Mouse (Mus musculus): ENCODE data around the gene Mipep. TPM values are rescaled to one million over a fixed set of nuclear protein-coding genes. Genes with fewer than 3 reads are reported as not detected.

Mipep gene
- total and polyA plus RNA-seq, 3 experiments = 19.1 to 26.4 TPM; not detected in 1

DNA sequence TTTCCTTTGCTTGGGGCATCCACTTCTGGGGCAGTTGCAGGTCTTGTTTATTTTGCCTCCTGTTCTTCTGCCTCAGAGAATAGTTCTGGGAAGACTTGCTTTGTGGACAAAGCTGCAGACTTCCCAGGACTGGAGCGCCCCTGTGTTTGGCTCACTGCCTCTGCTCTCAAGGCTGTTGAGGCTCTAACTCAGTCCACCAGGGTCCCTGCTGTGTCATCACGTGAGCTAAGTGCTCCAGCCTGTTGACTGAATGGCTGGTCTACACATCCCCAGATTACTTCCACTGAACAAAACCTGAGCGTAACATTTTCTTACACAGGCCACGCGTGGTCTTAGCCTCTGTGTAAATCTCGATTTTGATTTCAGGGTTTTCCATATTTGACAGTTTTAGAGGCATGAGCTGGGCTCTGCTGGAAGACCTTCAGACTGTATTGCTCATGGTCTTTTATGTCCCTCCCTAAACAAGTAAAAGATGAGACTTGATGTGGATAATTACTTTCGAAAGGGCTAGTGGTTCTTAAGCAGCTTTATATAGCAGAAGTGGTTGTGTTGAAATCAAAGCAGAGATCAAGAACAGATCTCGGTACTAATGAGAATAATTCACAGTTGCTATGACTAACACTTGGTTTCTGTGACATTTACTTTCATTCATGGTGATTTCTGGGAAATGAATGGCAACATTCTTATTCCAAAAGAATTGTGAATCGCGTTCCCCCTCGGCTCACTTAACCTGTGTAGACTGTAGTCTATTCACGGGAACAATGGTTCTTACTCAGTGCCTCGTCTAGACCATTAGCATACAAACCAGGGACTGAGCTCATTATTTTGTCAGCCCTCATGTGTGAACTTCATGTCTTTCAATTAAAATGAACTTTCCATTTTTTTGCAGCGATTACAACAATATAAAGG, 31.2 kb upstream of the Mipep start:
- H3K4me3 ChIP-seq (ENCODE audit: control insufficient read depth in 1 of 2, insufficient read depth in 1 of 2, low read depth in 2 of 2, low read length in 2 of 2) = no peak overlapping the region
- no peaks in the 10 kb centered on the region for H3K79me2 ChIP-seq (ENCODE audit: control insufficient read depth, insufficient read depth, low read length, poor library complexity)
- no peak overlapping the region for H3K9ac ChIP-seq (ENCODE audit: control insufficient read depth, low read depth, low read length, poor library complexity, severe bottlenecking)
- no peaks in the 10 kb centered on the region for H3K27me3 ChIP-seq (ENCODE audit: control insufficient read depth in 1 of 2, insufficient read depth in 2 of 2, low read length in 2 of 2)
- H3K27ac ChIP-seq (ENCODE audit: control insufficient read depth, low read depth, low read length) = no peak overlapping the region
- H3K36me3 ChIP-seq (ENCODE audit: control insufficient read depth in 1 of 2, insufficient read depth in 2 of 2, low read length in 2 of 2) = no peaks in the 10 kb centered on the region
- TF ChIP-seq RAD21 (IDR thresholded peaks at IDR 0.05; ENCODE audit: low read depth, low read length) = no peak
- TF ChIP-seq MAZ (IDR thresholded peaks at IDR 0.05; ENCODE audit: low read depth, low read length) = no peak
- no peak for TF ChIP-seq EP300 (IDR thresholded peaks at IDR 0.05; ENCODE audit: low read depth in 1 of 2, low read length in 2 of 2)
- no peak for TF ChIP-seq POLR2AphosphoS2 (IDR thresholded peaks at IDR 0.05; ENCODE audit: low read length)
- no peak for TF ChIP-seq MYC (IDR thresholded peaks at IDR 0.05; ENCODE audit: low read depth, low read length)
- TF ChIP-seq NRF1 (IDR thresholded peaks at IDR 0.05; ENCODE audit: insufficient read depth, low read depth, low read length, poor library complexity, severe bottlenecking) = no peak
- no peak for TF ChIP-seq SMC3 (IDR thresholded peaks at IDR 0.05; ENCODE audit: low read depth, low read length)
- no peak for TF ChIP-seq ZKSCAN1 (IDR thresholded peaks at IDR 0.05; ENCODE audit: low read depth, low read length)
- no peak for TF ChIP-seq GABPA (IDR thresholded peaks at IDR 0.05; ENCODE audit: low read depth, low read length)
- no peak for TF ChIP-seq TAL1 (IDR thresholded peaks at IDR 0.05; ENCODE audit: low read length)
- no peak for TF ChIP-seq SIN3A (IDR thresholded peaks at IDR 0.05; ENCODE audit: low read length)
- no peak for TF ChIP-seq ZNF384 (IDR thresholded peaks at IDR 0.05; ENCODE audit: low read depth, low read length)
- no peak for TF ChIP-seq ETS1 (IDR thresholded peaks at IDR 0.05; ENCODE audit: low read depth, low read length)
- TF ChIP-seq UBTF (IDR thresholded peaks at IDR 0.05; ENCODE audit: borderline replicate concordance, insufficient read depth, low read depth, low read length) = no peak
- TF ChIP-seq MEF2A (IDR thresholded peaks at IDR 0.05; ENCODE audit: extremely low read depth, insufficient replicate concordance, low read depth, low read length, poor library complexity, severe bottlenecking) = no peak
- TF ChIP-seq HCFC1 (IDR thresholded peaks at IDR 0.05; ENCODE audit: low read depth, low read length) = no peak
- TF ChIP-seq TCF12 (IDR thresholded peaks at IDR 0.05; ENCODE audit: low read depth, low read length) = no peak
- H3K9me3 ChIP-seq (replicated peaks; ENCODE audit: insufficient read depth, low read length) = no peaks in the 10 kb centered on the region
- H3K4me1 ChIP-seq (ENCODE audit: control insufficient read depth in 1 of 2, insufficient read depth in 2 of 2, low read length in 2 of 2) = no peaks in the 10 kb centered on the region
- DNase-seq (ENCODE audit: low read depth, low spot score) = no peak

GRCm38 (mm10) chr14:60753801-60754126, 30.6 kb upstream of the Mipep start:
- no peak overlapping the region for H3K4me3 ChIP-seq (ENCODE audit: control insufficient read depth in 1 of 2, insufficient read depth in 1 of 2, low read depth in 2 of 2, low read length in 2 of 2)
- no peaks in the 10 kb centered on the region for H3K27me3 ChIP-seq (ENCODE audit: control insufficient read depth in 1 of 2, insufficient read depth in 2 of 2, low read length in 2 of 2)
- no peak overlapping the region for H3K9ac ChIP-seq (ENCODE audit: control insufficient read depth, low read depth, low read length, poor library complexity, severe bottlenecking)
- no peak overlapping the region for H3K27ac ChIP-seq (ENCODE audit: control insufficient read depth, low read depth, low read length)
- H3K36me3 ChIP-seq (ENCODE audit: control insufficient read depth in 1 of 2, insufficient read depth in 2 of 2, low read length in 2 of 2) = no peaks in the 10 kb centered on the region
- H3K9me3 ChIP-seq (replicated peaks; ENCODE audit: insufficient read depth, low read length) = no peaks in the 10 kb centered on the region
- no peak for TF ChIP-seq MAX (IDR thresholded peaks at IDR 0.05; ENCODE audit: low read length)
- TF ChIP-seq MXI1 (IDR thresholded peaks at IDR 0.05; ENCODE audit: low read depth, low read length) = no peak
- no peak for TF ChIP-seq NRF1 (IDR thresholded peaks at IDR 0.05; ENCODE audit: insufficient read depth, low read depth, low read length, poor library complexity, severe bottlenecking)
- TF ChIP-seq GABPA (IDR thresholded peaks at IDR 0.05; ENCODE audit: low read depth, low read length) = no peak
- no peak for TF ChIP-seq ELF1 (IDR thresholded peaks at IDR 0.05; ENCODE audit: low read depth, low read length)
- no peak for TF ChIP-seq SIN3A (IDR thresholded peaks at IDR 0.05; ENCODE audit: low read length)
- TF ChIP-seq USF2 (IDR thresholded peaks at IDR 0.05; ENCODE audit: borderline replicate concordance in 1 of 2, insufficient read depth in 1 of 2, low read depth in 1 of 2, low read length in 2 of 2) = no peak
- DNase-seq (ENCODE audit: low read depth, low spot score) = no peak
- H3K79me2 ChIP-seq (ENCODE audit: control insufficient read depth, insufficient read depth, low read length, poor library complexity) = no peaks in the 10 kb centered on the region
- no peaks in the 10 kb centered on the region for H3K4me1 ChIP-seq (ENCODE audit: control insufficient read depth in 1 of 2, insufficient read depth in 2 of 2, low read length in 2 of 2)

Data from MEL (cell line).